Mouse (Mus musculus) embryonic facial prominence, embryonic 11.5 days (tissue): Measurements from ENCODE around the gene Mov10. TPM values are rescaled to one million over a fixed set of nuclear protein-coding genes. Genes with fewer than 3 reads are reported as not detected.
A peak's percentile ranks its signal among the peaks of the same experiment; 100 is the strongest.

Source experiments
- ATAC-seq: fragments of 200-750 bp; cut with Nextera tagmentation; replicated peaks from 2 replicates; pipeline ENCODE4 v1.8.0; 2017; ENCODE audit warnings: low read depth; ENCODE audit not compliant: insufficient number of reproducible peaks, low FRiP score, low TSS enrichment
- DNase-seq: peaks from one replicate; pipeline ENCODE4 v3.0.0-alpha.2; 2015; ENCODE audit warnings: low spot score
- H3K27ac ChIP-seq: fragments of 300-500 bp; sonication (generic); replicated peaks from 2 replicates; pipeline ENCODE4 v1.5.1; 2014; ENCODE audit warnings: mild to moderate bottlenecking, low read depth, low read length, control low read depth
- H3K27me3 ChIP-seq: fragments of 300-500 bp; sonication (generic); 2 replicates; pipeline ENCODE4 v1.6.1; 2014; ENCODE audit warnings: mild to moderate bottlenecking, low read length, moderate library complexity, mixed read lengths; ENCODE audit not compliant: control insufficient read depth, insufficient read depth
- H3K36me3 ChIP-seq: fragments of 300-500 bp; sonication (generic); replicated peaks from 2 replicates; pipeline ENCODE4 v1.6.1; 2014; ENCODE audit warnings: low read depth, mild to moderate bottlenecking, low read length, moderate library complexity, mixed read lengths; ENCODE audit not compliant: control insufficient read depth, insufficient read depth
- H3K4me1 ChIP-seq: fragments of 300-500 bp; sonication (generic); 2 replicates; pipeline ENCODE4 v1.6.1; 2014; ENCODE audit warnings: low read length, mixed read lengths; ENCODE audit not compliant: control insufficient read depth, insufficient read depth
- H3K4me2 ChIP-seq: fragments of 300-500 bp; sonication (generic); 2 replicates; pipeline ENCODE4 v1.6.1; 2014; ENCODE audit warnings: low read depth, mild to moderate bottlenecking, control low read depth, low read length, moderate library complexity
- H3K4me3 ChIP-seq: fragments of 300-500 bp; sonication (generic); 2 replicates; pipeline ENCODE4 v1.5.1; 2014; ENCODE audit warnings: low read depth, low read length, control low read depth
- H3K9ac ChIP-seq: fragments of 300-500 bp; sonication (generic); replicated peaks from 2 replicates; pipeline ENCODE4 v1.6.1; 2014; ENCODE audit warnings: mild to moderate bottlenecking, control low read depth, low read length
- H3K9me3 ChIP-seq: fragments of 300-500 bp; sonication (generic); replicated peaks from 2 replicates; pipeline ENCODE4 v1.6.1; 2016; ENCODE audit warnings: mild to moderate bottlenecking, low read length, inconsistent platforms, mixed read lengths; ENCODE audit not compliant: control insufficient read depth
- WGBS: fragments of 180-500 bp; shearing (Covaris S2); extraction: QIAGEN DNeasy Blood & Tissue Kit; methylation state at CpG from one replicate; pipeline ENCODE4 v1.1.7; 2014; 5-methylcytosine and 5-hydroxymethylcytosine counted together
- polyA plus RNA-seq: library from polyadenylated mRNA; unstranded; fragments of >200 nt; fragmentation: Nextera tagmentation; extraction: Ambion mirVana; gene quantifications from 2 replicates; pipeline ENCODE4 v1.2.1, GENCODE M21; 2014

The Mov10 gene
- polyA plus RNA-seq, 1 experiment from 2014 or later = 47.8 TPM

DNA sequence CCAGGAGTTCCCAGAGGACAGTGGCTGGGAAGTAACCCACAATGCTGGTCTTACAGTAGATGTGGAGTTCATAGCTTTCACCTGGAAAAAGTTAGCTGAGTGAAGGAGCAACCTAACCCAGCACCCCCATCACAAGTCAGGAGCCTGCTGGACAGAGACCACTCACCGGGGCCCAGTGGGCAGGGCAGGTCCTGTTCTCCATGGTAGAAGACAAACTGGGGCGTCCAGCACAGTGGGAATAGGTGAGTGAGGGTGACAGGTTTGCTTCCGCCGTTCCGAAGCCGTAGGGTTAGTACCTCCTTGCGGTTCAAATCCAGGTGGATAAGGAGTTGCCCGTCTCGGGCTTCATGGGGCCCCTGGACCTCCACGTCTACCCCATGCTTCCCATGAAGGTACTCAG is 14.1 kb downstream of the Mov10 start:
- Histone ChIP-seq H3K36me3 (no peaks in the 10 kb centered on the region), H3K9ac (no peak overlapping the region), H3K4me3 (no peak overlapping the region)

GRCm38 (mm10) chr3:104801481-104801880 is 16.9 kb downstream of the Mov10 start:
- Histone ChIP-seq H3K27me3 (no peaks in the 10 kb centered on the region), H3K27ac (no peak overlapping the region), H3K4me2 (no peak overlapping the region), H3K4me3 (no peak overlapping the region), H3K9ac (no peak overlapping the region), H3K36me3 (no peaks in the 10 kb centered on the region), H3K4me1 (no peaks in the 10 kb centered on the region), H3K9me3 (no peaks in the 10 kb centered on the region)
- DNase-seq = no peak
- 87% methylated on average over 6 of the region's 6 CpGs for WGBS
- no peak for ATAC-seq

More for the DNA sequence above, 14.1 kb downstream of the Mov10 start:
- Histone ChIP-seq H3K27me3 (no peaks in the 10 kb centered on the region), H3K9me3 (no peaks in the 10 kb centered on the region), H3K27ac (no peak overlapping the region), H3K4me2 (no peak overlapping the region), H3K4me1 (no peaks in the 10 kb centered on the region)
- ATAC-seq (no peak), DNase-seq (no peak)
- WGBS = 96% methylated on average over 10 of the region's 10 CpGs

DNA sequence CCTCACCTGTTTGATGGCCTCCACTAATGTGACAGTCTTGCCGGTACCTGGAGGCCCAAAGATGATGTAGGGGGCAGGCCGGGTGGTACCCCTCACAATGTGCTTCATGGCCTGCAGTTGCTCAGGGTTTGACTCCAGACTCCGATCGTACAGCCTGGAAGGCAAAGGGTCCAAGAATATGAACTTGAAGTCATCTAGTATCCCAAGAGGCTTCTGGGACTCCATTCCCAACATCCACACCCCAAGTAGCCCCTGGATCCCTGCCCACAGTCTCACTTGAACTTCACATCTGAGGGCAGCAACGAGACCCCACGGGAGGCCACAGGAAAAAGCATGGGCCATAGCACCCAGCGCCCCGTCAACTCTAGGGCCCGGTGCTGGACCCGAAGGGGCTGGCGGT is 17.7 kb downstream of the Mov10 start:
- Histone ChIP-seq H3K4me1 (no peaks in the 10 kb centered on the region), H3K4me3 (no peak overlapping the region), H3K4me2 (no peak overlapping the region), H3K9me3 (no peaks in the 10 kb centered on the region), H3K9ac (no peak overlapping the region), H3K27ac (no peak overlapping the region), H3K36me3 (no peaks in the 10 kb centered on the region), H3K27me3 (no peaks in the 10 kb centered on the region)
- WGBS = 94% methylated on average over 11 of the region's 11 CpGs
- ATAC-seq (no peak), DNase-seq (no peak)

- H3K4me1 ChIP-seq = peaks cover 6% of the 10 kb centered on the region
- 81% methylated on average over 15 of the region's 15 CpGs for WGBS
- no peaks in the 10 kb centered on the region; the same call in 1 of the 2 replicates for H3K36me3 ChIP-seq
- H3K9me3 ChIP-seq = no peaks in the 10 kb centered on the region
- no peak overlapping the region for H3K4me3 ChIP-seq
- H3K27ac ChIP-seq = no peak overlapping the region
- no peak overlapping the region for H3K4me2 ChIP-seq
- no peaks in the 10 kb centered on the region for H3K27me3 ChIP-seq
- H3K9ac ChIP-seq = no peak overlapping the region
- no peak for DNase-seq
- ATAC-seq = no peak
These were observed 21.8 kb downstream of the Mov10 start for GRCm38 (mm10) chr3:104796430-104797082.

- WGBS = 77% methylated on average over 15 of the region's 15 CpGs
- Histone ChIP-seq H3K9ac (no peak overlapping the region), H3K36me3 (no peaks in the 10 kb centered on the region; the same call in 1 of the 2 replicates), H3K4me2 (no peak overlapping the region), H3K27ac (no peak overlapping the region), H3K4me3 (no peak overlapping the region), H3K27me3 (no peaks in the 10 kb centered on the region), H3K9me3 (no peaks in the 10 kb centered on the region), H3K4me1 (peaks cover 10% of the 10 kb centered on the region)
- no peak for ATAC-seq
- DNase-seq = no peak
These were observed 22.6 kb downstream of the Mov10 start for GRCm38 (mm10) chr3:104795661-104796340.

DNA sequence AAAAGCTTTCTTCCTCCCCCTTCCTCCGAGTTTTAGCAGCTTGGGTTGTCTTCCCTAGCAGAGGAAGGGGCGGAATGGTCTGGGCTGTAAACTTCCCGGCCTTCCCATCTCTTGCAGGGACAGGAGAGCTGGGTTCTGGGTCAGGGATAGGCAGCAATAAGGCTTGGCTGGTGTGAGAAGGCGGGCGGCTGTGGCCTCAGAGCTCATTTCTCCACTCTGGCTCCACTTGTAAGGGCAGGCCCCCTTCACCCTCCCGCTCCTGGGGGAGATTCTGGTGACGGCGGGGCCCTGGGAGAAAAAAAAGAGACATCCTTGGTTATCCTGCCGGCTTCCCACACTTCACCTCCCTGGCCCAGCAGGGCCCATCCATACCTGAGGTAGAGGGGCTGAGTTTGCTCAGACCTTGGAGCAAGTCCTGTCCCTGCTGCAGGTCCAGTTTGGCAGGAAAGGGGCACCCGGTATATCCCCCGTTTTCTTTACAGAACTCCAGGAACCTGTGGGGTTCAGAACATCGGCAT is 23.4 kb downstream of the Mov10 start:
- H3K27me3 ChIP-seq = no peaks in the 10 kb centered on the region
- H3K4me2 ChIP-seq = no peak overlapping the region
- peaks cover 12% of the 10 kb centered on the region for H3K4me1 ChIP-seq
- H3K9ac ChIP-seq = no peak overlapping the region
- peak overlapping the region; percentile 61 for H3K27ac ChIP-seq
- H3K9me3 ChIP-seq = no peaks in the 10 kb centered on the region
- ATAC-seq (no peak), DNase-seq (no peak)
- 54% methylated on average over 12 of the region's 12 CpGs for WGBS
- no peak overlapping the region for H3K4me3 ChIP-seq
- no peaks in the 10 kb centered on the region; the same call in 1 of the 2 replicates for H3K36me3 ChIP-seq

GRCm38 (mm10) chr3:104793871-104794828 is 24.2 kb downstream of the Mov10 start:
- WGBS = 50% methylated on average over 20 of the region's 20 CpGs
- H3K4me3 ChIP-seq = no peak overlapping the region
- H3K27ac ChIP-seq = peak overlapping the region; percentile 59
- H3K27me3 ChIP-seq = no peaks in the 10 kb centered on the region
- peak; percentile 93 for DNase-seq
- H3K9me3 ChIP-seq = no peaks in the 10 kb centered on the region
- H3K36me3 ChIP-seq = no peaks in the 10 kb centered on the region; the same call in 1 of the 2 replicates
- H3K9ac ChIP-seq = no peak overlapping the region
- H3K4me1 ChIP-seq = peaks cover 14% of the 10 kb centered on the region
- ATAC-seq = peak; percentile 85
- H3K4me2 ChIP-seq = no peak overlapping the region
